Mouse (Mus musculus) hindbrain, embryonic 10.5 days (tissue): ENCODE results near the gene Gm4858. TPM values are rescaled to one million over a fixed set of nuclear protein-coding genes. Genes with fewer than 3 reads are reported as not detected.
"Not testable (repeated sequence)": the region's sequence is repeated elsewhere in the genome, so short reads cannot be mapped to it uniquely, and the experiment has no call there.

Experiments
- DNase-seq: peaks from one replicate; pipeline ENCODE4 v3.0.0-alpha.2; 2017; ENCODE audit warnings: low spot score
- H3K27ac ChIP-seq: fragments of 300-500 bp; sonication (generic); 2 replicates; pipeline ENCODE4 v1.5.1; 2016; ENCODE audit warnings: mild to moderate bottlenecking, moderate library complexity
- H3K27me3 ChIP-seq: fragments of 300-500 bp; sonication (generic); 2 replicates; pipeline ENCODE4 v1.6.1; 2016; ENCODE audit warnings: mild to moderate bottlenecking; ENCODE audit not compliant: poor library complexity, insufficient read depth, severe bottlenecking
- H3K36me3 ChIP-seq: fragments of 300-500 bp; sonication (generic); 2 replicates; pipeline ENCODE4 v1.6.1; 2016; ENCODE audit warnings: mild to moderate bottlenecking, moderate library complexity
- H3K4me1 ChIP-seq: fragments of 300-500 bp; sonication (generic); replicated peaks from 2 replicates; pipeline ENCODE4 v1.6.1; 2016; ENCODE audit warnings: mild to moderate bottlenecking
- H3K4me3 ChIP-seq: fragments of 300-500 bp; sonication (generic); 2 replicates; pipeline ENCODE4 v1.5.1; 2016; ENCODE audit warnings: mild to moderate bottlenecking, moderate library complexity
- H3K9me3 ChIP-seq: fragments of 300-500 bp; sonication (generic); 2 replicates; pipeline ENCODE4 v1.6.1; 2016; ENCODE audit warnings: mild to moderate bottlenecking, moderate library complexity
- WGBS: fragments of 180-500 bp; shearing (Covaris S2); methylation state at CpG from one replicate; pipeline ENCODE4 v1.1.7; 2016; 5-methylcytosine and 5-hydroxymethylcytosine counted together
- polyA plus RNA-seq: library from polyadenylated mRNA; unstranded; fragments of >200 nt; fragmentation: Nextera tagmentation; extraction: Ambion mirVana; gene quantifications from 2 replicates; pipeline ENCODE4 v1.2.1, GENCODE M21; 2016

The Gm4858 gene
- polyA plus RNA-seq: not detected in 2 replicates

GRCm38 (mm10) chr3:93068523-93068922 lies at the start of gene Gm4858:
Gm4858 (plus strand) TSS chr3:93068823.
- H3K36me3 ChIP-seq, H3K9me3 ChIP-seq, DNase-seq, H3K27ac ChIP-seq, H3K27me3 ChIP-seq, H3K4me3 ChIP-seq, H3K4me1 ChIP-seq: not testable (repeated sequence)

- DNase-seq: no peak
- H3K4me3 ChIP-seq: no peak within 1 kb of the TSS
- H3K27ac ChIP-seq: no peak within 1 kb of the TSS
- no peaks in the 10 kb centered on the region for H3K36me3 ChIP-seq
- H3K27me3 ChIP-seq: 0 out of 2 replicates have a peak, but pooled peaks cover 4% of the 10 kb centered on the region
- H3K4me1 ChIP-seq: peaks cover 18% of the 10 kb centered on the region
- 88% methylated on average over 2 of the region's 2 CpGs for WGBS
- H3K9me3 ChIP-seq: no peaks in the 10 kb centered on the region
Measured at GRCm38 (mm10) chr3:93018960-93019359, 49.7 kb upstream of the Gm4858 start, which contains the start of gene Lce1m. Lce1m (minus strand) TSS chr3:93019060.

- Histone ChIP-seq H3K36me3 (no peaks in the 10 kb centered on the region), H3K27me3 (0 out of 2 replicates have a peak, but pooled peaks cover 4% of the 10 kb centered on the region), H3K9me3 (no peaks in the 10 kb centered on the region), H3K4me3 (no peak overlapping the region), H3K4me1 (no peaks in the 10 kb centered on the region), H3K27ac (no peak overlapping the region)
- no peak for DNase-seq
- 89% methylated on average over 1 of the region's 1 CpGs for WGBS
Measured at GRCm38 (mm10) chr3:93021171-93021570, 47.5 kb upstream of the Gm4858 start.

GRCm38 (mm10) chr3:93023411-93024184 lies 45.0 kb upstream of the Gm4858 start:
- Histone ChIP-seq H3K36me3 (no peaks in the 10 kb centered on the region), H3K27ac (no peak overlapping the region), H3K9me3 (no peaks in the 10 kb centered on the region), H3K27me3 (no peaks in the 10 kb centered on the region), H3K4me1 (no peaks in the 10 kb centered on the region), H3K4me3 (no peak overlapping the region)
- no peak for DNase-seq
- WGBS: 78% methylated on average over 3 of the region's 3 CpGs

DNA sequence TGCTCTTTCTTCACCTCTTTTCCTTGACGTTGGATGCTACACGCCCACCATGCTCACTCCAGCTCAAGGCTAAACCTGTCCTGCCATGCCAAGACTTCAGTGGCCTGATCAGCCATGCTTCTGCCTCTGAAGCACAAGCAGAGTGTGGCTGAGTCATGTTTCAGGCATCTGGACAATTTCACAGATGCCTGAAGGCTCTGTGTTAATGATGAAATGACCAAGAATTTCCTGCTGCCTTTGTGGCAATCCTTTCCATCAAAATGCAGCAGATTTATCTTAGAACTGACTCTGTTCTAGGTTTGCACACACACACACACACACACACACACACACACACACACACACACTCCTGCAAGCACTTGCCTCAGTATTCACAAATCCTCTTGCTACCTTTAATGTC lies 43.1 kb upstream of the Gm4858 start:
- no peaks in the 10 kb centered on the region for H3K9me3 ChIP-seq
- H3K4me1 ChIP-seq: no peaks in the 10 kb centered on the region
- 89% methylated on average over 2 of the region's 2 CpGs for WGBS
- no peak overlapping the region for H3K4me3 ChIP-seq
- no peak for DNase-seq
- H3K27me3 ChIP-seq: no peaks in the 10 kb centered on the region
- no peaks in the 10 kb centered on the region for H3K36me3 ChIP-seq
- H3K27ac ChIP-seq: no peak overlapping the region

- Histone ChIP-seq H3K27me3 (no peaks in the 10 kb centered on the region), H3K4me3 (no peak overlapping the region), H3K4me1 (no peaks in the 10 kb centered on the region), H3K27ac (no peak overlapping the region), H3K36me3 (no peaks in the 10 kb centered on the region), H3K9me3 (no peaks in the 10 kb centered on the region)
- DNase-seq: peak; percentile 17
- WGBS: 67% methylated on average over 5 of the region's 5 CpGs
Measured at GRCm38 (mm10) chr3:93031450-93031849, 37.2 kb upstream of the Gm4858 start.

- 86% methylated on average over 1 of the region's 1 CpGs for WGBS
- no peak for DNase-seq
- H3K27ac ChIP-seq: no peak overlapping the region
Measured at GRCm38 (mm10) chr3:93050182-93050581, 18.4 kb upstream of the Gm4858 start.

DNA sequence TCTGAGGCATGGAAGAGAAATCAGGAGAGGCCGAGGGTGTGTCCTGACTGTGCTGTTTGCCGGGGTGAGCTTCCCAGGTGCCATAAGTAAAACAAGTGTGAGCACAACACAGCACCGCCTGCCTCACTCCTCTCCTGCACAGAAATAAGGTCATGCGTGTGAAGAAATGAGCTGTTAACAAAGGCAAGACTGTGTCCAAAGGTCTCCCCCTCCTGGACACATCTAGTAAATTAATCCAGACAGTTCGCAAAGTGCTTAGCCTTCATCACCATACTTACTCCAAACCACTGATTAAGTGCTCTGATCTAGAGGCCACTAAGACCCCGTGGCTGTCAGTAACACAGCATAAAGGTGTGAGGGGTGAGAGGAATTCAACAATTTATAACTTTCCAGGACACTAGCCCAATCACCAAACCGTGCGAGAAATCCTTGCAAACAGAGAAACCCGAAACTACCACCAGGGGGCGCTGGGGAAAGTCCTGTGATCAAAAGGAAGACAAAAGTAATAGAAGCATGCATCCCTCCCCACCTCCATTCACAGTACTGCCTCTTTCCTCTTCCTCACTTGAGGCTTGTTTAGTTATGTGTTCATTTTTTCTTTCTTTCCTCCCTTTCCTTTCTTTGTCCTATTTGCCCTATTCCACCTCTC lies 15.7 kb upstream of the Gm4858 start:
- H3K4me1 ChIP-seq: no peaks in the 10 kb centered on the region
- H3K27me3 ChIP-seq: no peaks in the 10 kb centered on the region
- no peak overlapping the region for H3K4me3 ChIP-seq
- H3K9me3 ChIP-seq: no peaks in the 10 kb centered on the region
- DNase-seq: peak; percentile 14
- 54% methylated on average over 10 of the region's 10 CpGs for WGBS
- H3K27ac ChIP-seq: no peak overlapping the region
- H3K36me3 ChIP-seq: no peaks in the 10 kb centered on the region

More at GRCm38 (mm10) chr3:93050182-93050581, 18.4 kb upstream of the Gm4858 start:
- H3K4me3 ChIP-seq: no peak overlapping the region
- no peaks in the 10 kb centered on the region for H3K27me3 ChIP-seq
- H3K9me3 ChIP-seq: no peaks in the 10 kb centered on the region
- H3K4me1 ChIP-seq: no peaks in the 10 kb centered on the region
- H3K36me3 ChIP-seq: no peaks in the 10 kb centered on the region

GRCm38 (mm10) chr3:93086631-93087030 lies 18.0 kb downstream of the Gm4858 start:
- whole genome bisulfite sequencing: 82% methylated on average over 2 of the region's 2 CpGs
- Histone ChIP-seq H3K4me3 (no peak overlapping the region), H3K4me1 (no peaks in the 10 kb centered on the region), H3K36me3 (no peaks in the 10 kb centered on the region), H3K9me3 (no peaks in the 10 kb centered on the region), H3K27ac (no peak overlapping the region), H3K27me3 (no peaks in the 10 kb centered on the region)
- DNase-seq: no peak

GRCm38 (mm10) chr3:93093581-93093980 lies 25.0 kb downstream of the Gm4858 start:
- H3K4me1 ChIP-seq, H3K36me3 ChIP-seq, DNase-seq, H3K27ac ChIP-seq, H3K4me3 ChIP-seq, H3K27me3 ChIP-seq, H3K9me3 ChIP-seq: not testable (repeated sequence)
- WGBS: 39% methylated on average over 1 of the region's 1 CpGs

- no peak for DNase-seq
- WGBS: 76% methylated on average over 2 of the region's 2 CpGs
- no peaks in the 10 kb centered on the region for H3K9me3 ChIP-seq
- H3K27ac ChIP-seq: no peak overlapping the region
- H3K4me1 ChIP-seq: no peaks in the 10 kb centered on the region
- no peaks in the 10 kb centered on the region for H3K27me3 ChIP-seq
- no peak overlapping the region for H3K4me3 ChIP-seq
- no peaks in the 10 kb centered on the region for H3K36me3 ChIP-seq
Measured at GRCm38 (mm10) chr3:93096447-93096846, 27.8 kb downstream of the Gm4858 start.

DNA sequence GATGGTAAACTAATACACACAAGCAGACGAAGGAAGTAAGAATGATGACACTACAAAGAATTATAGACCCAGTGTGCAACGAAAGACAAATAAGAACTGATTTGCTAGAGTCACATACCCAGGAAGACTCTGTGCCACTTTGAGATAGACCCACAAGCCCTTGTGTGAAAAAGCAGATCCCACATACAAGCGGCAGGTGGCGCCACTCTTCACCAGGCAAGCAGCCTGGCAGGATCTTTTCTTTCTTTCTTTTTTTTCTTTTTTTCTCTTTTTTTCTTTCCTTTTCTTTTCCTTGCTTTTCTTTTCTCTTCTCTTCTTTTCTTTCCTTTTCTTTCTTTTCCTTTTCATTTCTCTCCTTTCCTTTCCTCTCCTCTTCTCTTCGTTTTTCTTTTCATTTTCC lies 43.0 kb downstream of the Gm4858 start:
- no peaks in the 10 kb centered on the region for H3K27me3 ChIP-seq
- no peak for DNase-seq
- H3K36me3 ChIP-seq: no peaks in the 10 kb centered on the region
- H3K4me1 ChIP-seq: no peaks in the 10 kb centered on the region
- H3K27ac ChIP-seq: no peak overlapping the region
- no peaks in the 10 kb centered on the region for H3K9me3 ChIP-seq
- 40% methylated on average over 5 of the region's 5 CpGs for WGBS
- no peak overlapping the region for H3K4me3 ChIP-seq

GRCm38 (mm10) chr3:93114481-93114880 lies 45.9 kb downstream of the Gm4858 start:
- Histone ChIP-seq H3K27ac (no peak overlapping the region), H3K4me3 (no peak overlapping the region), H3K9me3 (no peaks in the 10 kb centered on the region), H3K4me1 (no peaks in the 10 kb centered on the region), H3K36me3 (no peaks in the 10 kb centered on the region), H3K27me3 (no peaks in the 10 kb centered on the region)
- peak; percentile 41 for DNase-seq
- WGBS: 6% methylated on average over 2 of the region's 2 CpGs
